Mouse (Mus musculus) induced T-regulatory cell, adult 2 months (primary cell): ENCODE measurements around the gene Sgce.

Experiments
- DNase-seq: peaks from one replicate; pipeline ENCODE4 v3.0.0-alpha.2; 2012; ENCODE audit warnings: low read depth

Gene Sgce

DNA sequence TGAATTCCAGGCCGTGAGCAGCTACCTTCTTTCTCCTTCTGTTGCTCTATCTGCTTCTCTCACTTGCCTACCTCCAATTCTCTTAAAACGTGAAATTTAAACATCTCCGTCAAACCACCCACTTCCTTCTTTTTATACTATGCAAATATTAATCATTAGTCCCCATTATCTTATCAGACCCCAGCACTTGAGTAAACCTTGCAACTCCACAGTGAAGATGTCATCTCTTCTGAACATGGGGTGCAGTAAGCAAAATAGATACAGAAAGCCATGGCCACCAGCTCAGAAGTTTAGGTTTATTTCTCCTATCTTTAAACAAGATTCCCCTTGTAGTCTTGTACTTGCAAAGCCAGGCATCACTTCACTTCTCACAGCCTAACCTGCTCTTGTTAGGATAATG is 99.7 kb downstream of the Sgce start:
- no peak for DNase-seq

DNA sequence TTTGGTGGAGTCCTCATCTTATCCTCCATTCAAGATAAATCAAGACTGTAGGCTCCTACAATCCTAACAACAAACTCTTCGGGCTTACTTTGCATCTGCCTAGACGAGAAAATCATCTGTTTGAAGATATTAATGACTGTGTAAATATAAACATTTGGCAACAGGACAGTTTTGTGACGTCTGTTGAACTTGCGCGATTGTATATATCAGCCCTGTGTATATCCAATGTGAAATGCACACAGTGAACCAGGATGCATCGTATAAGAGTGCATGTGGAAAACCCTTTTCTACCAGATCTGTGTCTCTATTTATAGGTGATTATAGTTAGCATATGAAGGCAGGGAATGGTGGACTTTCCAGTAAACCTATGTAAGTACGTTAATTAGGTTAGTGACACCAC is 104.9 kb downstream of the Sgce start:
- no peak for DNase-seq

DNA sequence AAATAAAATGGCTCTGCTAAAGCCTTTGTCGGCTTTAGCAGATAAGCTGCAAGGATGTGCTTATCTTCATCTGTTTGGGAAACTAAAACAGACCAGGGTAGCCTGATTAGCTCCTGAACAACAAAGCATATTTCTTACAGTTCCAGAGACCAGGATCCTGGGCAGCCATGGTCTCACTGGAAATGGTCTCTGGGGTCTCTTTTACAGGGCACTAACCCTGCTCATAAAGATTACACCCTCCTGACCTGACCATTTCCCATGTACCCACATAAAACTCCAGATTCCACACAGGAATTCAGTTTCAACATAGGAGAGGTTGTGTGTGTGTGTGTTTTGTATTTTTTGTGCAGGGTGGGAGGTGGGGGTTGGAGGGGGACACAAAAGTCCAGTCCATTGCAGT is 112.2 kb downstream of the Sgce start:
- DNase-seq, result no peak

DNA sequence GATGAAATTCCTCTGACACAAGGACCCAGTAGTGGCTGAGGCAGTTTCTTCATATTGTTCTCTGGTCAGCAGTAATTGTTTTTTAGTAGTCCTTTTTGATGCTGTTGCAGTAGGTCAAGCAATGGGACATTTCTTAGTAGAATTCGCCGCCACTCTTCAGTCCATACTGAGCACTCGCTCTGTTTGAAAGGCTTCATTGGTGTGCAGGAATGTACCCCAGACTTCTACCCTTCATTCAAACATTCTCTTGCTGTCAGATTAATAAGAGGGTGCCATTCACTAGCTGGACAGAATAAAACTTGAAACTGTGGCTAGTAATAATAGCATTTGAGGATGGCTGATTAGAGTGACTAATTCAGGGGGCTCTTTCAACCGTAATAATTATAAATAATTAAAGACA is 113.8 kb downstream of the Sgce start:
- no peak for DNase-seq

DNA sequence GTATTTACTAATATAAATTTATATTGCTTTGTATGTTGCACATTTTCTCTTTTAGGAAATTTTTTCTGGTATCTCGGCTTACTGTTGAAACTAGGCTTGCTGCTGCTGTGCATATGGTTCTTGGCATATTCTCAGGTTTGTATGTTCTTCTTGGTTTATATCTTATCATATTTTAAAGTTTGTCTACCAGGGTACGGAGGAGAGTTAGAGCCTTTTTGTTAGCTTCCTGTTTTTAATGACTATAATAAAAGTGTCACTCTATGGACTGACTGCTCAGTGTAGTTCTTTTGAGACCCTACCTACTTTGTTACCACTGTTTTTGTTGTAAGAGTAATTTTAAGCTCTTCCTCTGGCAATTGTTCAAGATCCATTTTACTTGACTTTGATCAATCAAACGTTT is 115.5 kb downstream of the Sgce start:
- no peak for DNase-seq
